Mouse (Mus musculus): ENCODE results near the gene Hsd11b2.

DNA sequence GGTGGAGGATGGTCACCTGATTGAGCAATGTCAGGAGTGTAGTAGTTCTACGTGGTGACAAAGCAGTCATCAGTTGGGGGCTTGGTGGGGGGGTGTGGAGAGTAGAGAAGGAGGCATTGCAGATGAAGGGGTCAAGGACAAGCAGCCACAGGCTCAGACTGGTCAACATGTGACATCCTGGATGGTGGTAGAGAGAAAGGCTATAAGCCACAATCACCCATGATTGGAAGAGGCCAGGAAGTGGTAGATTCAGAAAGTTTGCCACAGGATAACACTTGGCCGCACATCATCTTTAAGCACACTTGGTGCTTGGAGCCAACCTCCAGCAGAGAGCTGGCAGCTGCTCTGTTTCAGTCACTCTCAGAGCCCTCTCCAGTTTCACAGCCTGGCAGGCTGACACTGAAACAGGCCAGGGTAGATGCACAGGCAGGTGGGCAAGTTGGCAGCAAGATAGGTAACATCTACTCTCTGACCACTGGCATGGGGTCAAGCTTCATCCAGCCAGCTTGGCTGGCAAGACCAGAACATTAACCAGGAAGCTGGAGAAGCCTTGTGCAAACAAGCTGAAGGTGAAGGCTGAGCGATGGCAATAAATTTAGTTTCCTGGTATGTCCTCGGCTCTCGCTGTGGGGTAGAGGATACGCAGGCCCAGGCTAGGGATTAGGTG is 18.6 kb downstream of the Hsd11b2 start:
- TF ChIP-seq CTCF (conservative IDR thresholded peaks at IDR 0.05; ENCODE audit: low read length) (no peak), POU5F1 (IDR thresholded peaks at IDR 0.05; ENCODE audit: borderline replicate concordance, low read length) (no peak), NANOG (IDR thresholded peaks at IDR 0.05; ENCODE audit: borderline replicate concordance, low read length) (no peak)

Measured in E14TG2a.4 (cell line).